Mouse (Mus musculus): ENCODE results near the gene Pttg1ip. TPM values are rescaled to one million over a fixed set of nuclear protein-coding genes. Genes with fewer than 3 reads are reported as not detected.

Gene Pttg1ip
- total RNA-seq, 4 experiments from 2014 or later, result 207 to 236 (median 225) TPM

DNA sequence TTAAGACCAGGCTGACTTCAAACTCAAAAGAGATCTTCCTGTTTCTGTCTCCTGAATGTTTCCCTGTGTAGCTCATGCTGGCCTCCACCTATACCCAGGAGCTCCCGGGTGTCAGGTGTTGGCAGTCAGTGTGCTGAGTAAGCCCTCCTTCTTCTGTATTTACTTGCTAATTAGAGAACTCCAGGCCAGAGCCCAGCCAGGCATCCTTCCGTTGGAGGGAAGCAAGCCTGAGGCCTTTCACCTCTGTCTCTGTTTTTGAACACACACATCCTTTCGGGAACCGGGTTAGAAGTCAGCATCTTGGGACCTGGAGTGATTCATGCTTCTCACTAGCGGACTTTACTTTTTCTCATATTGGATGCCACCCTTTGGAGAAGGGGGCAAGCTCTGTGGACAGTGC, 25.9 kb downstream of the Pttg1ip start:
- no peak for DNase-seq

- no peak for DNase-seq
Observed at GRCm38 (mm10) chr10:77608589-77608988, 27.1 kb downstream of the Pttg1ip start.

GRCm38 (mm10) chr10:77610221-77610961, 28.9 kb downstream of the Pttg1ip start:
- DNase-seq, result no peak

- DNase-seq, result peak; percentile 50
Observed at GRCm38 (mm10) chr10:77613409-77613808, 31.9 kb downstream of the Pttg1ip start.

DNA sequence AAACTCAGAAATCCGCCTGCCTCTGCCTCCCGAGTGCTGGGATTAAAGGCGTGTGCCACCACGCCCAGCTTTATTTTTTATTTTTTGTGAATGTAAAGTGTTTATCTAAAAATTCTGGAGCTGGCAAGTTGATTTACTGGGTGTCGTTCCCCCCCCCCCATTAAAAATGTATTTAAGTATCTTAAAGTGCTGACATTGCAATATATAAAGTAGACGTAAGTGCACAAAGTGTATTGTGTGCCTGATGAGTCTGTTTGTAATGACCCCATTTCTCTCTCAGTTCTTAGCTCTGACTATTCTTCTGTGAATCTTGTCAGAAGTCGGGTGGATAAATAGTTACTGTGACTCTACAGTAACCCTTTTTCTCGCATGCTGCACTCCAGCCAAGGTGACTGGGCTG, 34.1 kb downstream of the Pttg1ip start:
- no peak for DNase-seq

GRCm38 (mm10) chr10:77616166-77616565, 34.6 kb downstream of the Pttg1ip start:
- DNase-seq, result no peak

DNA sequence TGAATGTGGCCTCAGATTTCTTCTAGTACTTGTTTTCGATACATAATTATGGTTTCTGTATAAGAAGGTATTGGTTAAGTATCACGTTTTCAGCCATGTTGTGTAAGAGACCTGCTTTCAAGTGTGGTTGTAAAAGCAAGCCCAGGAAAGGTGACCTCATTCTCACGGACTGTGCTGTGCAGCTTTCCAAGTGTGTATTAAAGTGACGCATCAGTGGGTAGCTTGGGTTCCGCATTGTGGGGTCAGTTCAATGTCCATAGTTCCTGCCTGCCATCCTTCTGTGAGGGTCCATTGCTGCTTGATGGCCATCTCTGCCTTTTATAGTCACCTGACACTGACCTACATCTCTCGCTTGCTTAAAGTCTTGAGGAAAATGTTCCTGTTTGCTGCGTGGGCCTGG, 35.4 kb downstream of the Pttg1ip start:
- DNase-seq, result no peak

DNA sequence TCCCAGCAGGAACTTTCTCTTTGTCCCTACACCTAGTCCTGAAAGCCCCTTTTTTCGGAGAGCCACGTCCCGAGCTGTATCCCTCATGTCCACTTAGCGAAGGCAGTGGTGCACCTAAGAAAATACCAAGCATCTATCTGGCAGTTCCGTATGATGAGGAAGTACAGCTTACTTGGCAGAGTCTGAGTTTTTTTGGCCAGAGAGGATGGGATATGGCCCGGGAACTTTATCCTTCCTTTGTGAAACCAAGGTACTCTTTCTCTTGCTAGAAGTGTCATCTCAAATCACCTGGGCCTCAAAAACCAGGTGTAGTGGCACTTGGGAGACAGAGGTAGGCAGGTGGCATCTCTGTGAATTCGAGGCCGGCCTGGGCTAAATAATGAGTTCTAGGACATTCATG, 40.0 kb downstream of the Pttg1ip start:
- DNase-seq, result no peak

GRCm38 (mm10) chr10:77622055-77622988, 40.8 kb downstream of the Pttg1ip start, which contains the start of gene Ube2g2:
Gene Ube2g2 (plus strand): TSS chr10:77622275.
- peak; percentile 89 for DNase-seq

- DNase-seq, result no peak
Observed at GRCm38 (mm10) chr10:77623069-77623492, 41.6 kb downstream of the Pttg1ip start.

DNA sequence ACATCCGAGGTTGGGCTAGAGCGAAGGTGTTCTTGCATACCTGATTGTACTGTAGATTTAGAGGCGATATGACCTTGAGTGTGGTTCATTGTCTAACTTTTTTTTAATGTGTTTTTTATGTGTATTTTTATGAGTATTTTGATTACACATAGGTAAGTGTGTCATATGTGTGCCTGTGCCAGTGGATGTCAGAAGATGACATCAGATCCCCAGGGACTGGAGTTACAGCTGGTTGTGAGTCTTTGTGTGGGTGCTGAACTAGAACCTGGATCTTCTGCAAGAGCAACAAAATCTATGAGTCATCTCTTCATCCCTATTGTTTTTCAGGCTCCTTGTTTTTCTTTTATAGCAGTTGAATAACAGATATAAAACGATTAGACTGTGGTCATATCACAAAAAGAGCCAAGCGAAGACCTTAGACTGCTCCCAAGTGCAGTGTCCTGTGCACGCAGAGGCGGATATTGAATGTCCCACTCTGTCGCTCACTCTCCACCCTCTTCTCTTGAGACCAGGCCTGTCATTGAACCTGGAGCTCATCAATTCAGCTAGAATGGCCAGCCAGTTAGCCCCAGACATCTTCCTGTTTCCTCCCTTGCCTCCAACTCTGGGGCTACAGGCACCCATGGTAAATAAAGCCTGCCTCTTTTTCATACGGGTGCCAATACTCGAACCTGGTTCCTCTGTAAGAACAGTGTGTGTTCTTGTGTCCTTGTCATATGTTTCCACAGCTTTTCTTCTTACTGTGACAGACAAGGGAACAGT, 42.3 kb downstream of the Pttg1ip start:
- no peak for DNase-seq

DNA sequence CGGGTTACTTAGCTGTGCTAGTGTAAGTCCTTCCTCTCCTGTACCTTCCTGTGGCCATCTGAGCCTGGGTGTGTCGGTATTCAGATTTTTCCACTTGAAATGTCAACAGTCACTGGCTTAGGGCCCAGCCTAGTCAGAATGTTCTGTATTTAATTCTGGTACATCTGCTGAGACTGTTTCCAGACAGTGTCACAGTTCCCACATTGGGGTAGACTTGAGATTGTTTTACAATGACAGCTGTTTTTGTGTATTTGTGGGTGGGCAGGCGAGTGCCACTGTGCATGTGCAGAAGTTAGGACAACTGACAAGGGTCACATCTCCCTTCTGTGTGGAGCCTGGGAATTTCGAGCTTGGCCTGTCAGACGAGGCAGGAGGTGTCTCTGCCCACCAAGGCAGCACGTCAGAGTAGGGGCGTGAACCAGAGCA, 43.1 kb downstream of the Pttg1ip start:
- no peak for DNase-seq

DNA sequence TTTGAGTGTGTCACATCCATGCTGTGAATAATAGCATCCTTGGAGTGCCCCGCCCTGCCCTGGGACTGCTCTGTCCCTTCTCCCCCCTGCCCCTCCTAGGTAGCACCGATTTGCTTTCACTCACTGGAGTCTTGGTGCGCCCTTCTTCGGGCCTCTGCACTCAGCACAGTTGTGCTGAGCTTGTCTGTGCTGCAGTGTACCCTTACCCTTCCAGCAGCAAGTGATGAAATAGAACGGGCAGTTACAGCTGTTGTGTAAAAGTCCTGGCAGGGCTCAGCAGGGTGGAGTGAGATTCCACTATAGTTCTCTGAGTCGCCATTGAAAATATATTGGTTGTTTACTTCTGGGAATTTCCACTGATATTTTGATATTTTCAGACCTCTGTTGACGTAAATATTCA, 44.5 kb downstream of the Pttg1ip start:
- DNase-seq, result no peak

DNA sequence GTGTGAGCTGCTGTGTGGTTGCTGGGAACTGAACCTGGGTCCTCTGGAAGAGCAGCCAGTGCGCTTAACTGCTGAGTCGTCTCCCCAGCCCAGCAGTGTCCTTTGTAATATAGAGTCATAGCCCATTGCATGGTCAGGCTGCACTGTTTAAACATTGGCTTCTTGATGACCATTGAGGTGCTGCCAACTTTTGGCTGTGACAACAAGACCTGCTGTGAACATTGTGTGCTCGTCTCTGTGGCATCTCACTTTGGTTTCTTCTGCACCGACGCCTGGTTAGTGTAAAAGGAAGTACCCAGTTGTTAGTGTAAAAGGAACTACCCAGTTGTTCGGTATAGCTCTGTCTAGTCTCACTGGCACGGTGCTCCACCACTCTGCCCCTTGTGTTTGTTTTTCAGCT, 45.1 kb downstream of the Pttg1ip start:
- DNase-seq, result no peak

DNA sequence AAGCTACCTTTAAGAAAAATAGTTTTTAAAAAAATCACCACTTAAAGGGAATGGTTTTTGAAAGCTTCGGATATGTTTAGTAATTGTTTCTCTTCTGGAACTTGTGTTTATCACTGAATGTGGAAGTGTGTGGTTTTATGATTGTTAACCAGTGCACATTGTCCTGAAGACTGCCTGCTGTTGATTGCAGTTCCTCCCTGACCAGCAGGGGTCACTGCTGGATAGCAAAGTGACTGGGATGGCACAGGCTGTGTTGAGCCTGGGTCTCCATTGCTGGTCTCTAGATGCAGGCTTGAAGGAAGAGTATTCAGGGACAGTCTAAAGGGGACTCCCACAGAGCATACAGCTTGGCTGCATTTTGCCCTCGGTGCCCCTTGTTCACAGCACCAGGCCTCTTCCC, 46.0 kb downstream of the Pttg1ip start:
- peak; percentile 64 for DNase-seq

DNA sequence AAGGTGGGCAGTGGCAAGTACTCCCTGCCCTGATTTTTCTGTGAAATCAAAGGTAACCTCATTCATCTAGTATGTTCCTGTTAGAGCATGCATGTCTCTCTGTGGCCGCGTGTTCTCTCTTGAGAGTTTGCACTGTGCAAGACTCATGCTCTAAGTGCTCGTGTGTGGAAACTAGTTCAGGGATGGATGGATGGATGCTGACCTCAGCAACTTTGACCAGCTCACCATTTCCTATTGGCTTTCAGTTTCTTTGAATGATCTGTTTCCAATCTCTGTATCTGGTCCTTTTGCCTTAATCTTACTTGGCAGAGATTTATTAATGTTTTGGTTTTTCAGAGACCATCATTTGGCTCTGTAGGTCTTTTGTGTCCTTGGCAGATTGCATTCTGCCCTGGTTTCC, 47.6 kb downstream of the Pttg1ip start:
- DNase-seq, result no peak

GRCm38 (mm10) chr10:77629970-77630369, 48.5 kb downstream of the Pttg1ip start:
- no peak for DNase-seq

DNA sequence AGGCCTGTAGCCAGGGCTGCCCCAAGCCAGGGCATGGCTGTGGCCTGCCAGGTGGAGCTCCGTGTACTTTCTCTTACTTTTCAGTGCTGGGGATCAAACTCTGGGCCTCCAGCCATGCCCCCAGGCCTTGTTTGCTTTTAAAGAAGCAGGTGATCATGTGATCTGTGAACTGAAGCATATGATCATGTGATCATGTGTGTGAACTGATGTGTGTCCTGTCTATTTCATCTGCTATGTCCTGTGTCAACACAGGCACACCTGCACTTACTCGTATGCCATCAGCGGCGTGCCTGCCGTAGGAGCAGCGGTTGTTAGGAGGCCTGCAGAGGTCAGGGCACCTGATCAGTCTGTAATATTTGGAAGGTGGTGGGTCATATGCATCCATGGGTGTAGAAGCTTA, 52.5 kb downstream of the Pttg1ip start:
- no peak for DNase-seq

GRCm38 (mm10) chr10:77634452-77635231, 53.1 kb downstream of the Pttg1ip start:
- DNase-seq, result no peak

GRCm38 (mm10) chr10:77636234-77636922, 54.9 kb downstream of the Pttg1ip start:
- no peak for DNase-seq

GRCm38 (mm10) chr10:77638956-77639355, 57.4 kb downstream of the Pttg1ip start:
- no peak for DNase-seq
